Mouse (Mus musculus) adrenal gland, adult (tissue): ENCODE data around the gene Sdccag8.
A peak's percentile ranks its signal among the peaks of the same experiment; 100 is the strongest.

Source experiments
- DNase-seq, 2 experiments: peaks; one replicate each; pipeline ENCODE4 v3.0.0; 2022 to 2023; ENCODE audit warnings: low spot score in 1 of 2; ENCODE audit not compliant: inconsistent age in 2 of 2

Gene Sdccag8

GRCm38 (mm10) chr1:177007405-177007804 is 192.9 kb downstream of the Sdccag8 start:
- no peak for DNase-seq

- peak in 1 of 2 experiments; percentile 52 for DNase-seq
Observed at GRCm38 (mm10) chr1:177008777-177009176, 194.3 kb downstream of the Sdccag8 start.

- DNase-seq: no peak
Observed at GRCm38 (mm10) chr1:177010041-177010440, 195.6 kb downstream of the Sdccag8 start.

- DNase-seq: no peak
Observed at GRCm38 (mm10) chr1:177010607-177011302, 196.3 kb downstream of the Sdccag8 start.

- no peak for DNase-seq
Observed at GRCm38 (mm10) chr1:177011688-177012087, 197.2 kb downstream of the Sdccag8 start.

GRCm38 (mm10) chr1:177012774-177013173 is 198.3 kb downstream of the Sdccag8 start:
- DNase-seq: peak in 1 of 2 experiments; percentile 69

- no peak for DNase-seq
Observed at GRCm38 (mm10) chr1:177013313-177013712, 198.9 kb downstream of the Sdccag8 start.

GRCm38 (mm10) chr1:177013776-177014175 is 199.3 kb downstream of the Sdccag8 start:
- DNase-seq: peak in 1 of 2 experiments; percentile 63

GRCm38 (mm10) chr1:177014346-177014745 is 199.9 kb downstream of the Sdccag8 start:
- peak in 1 of 2 experiments; percentile 76 for DNase-seq

- DNase-seq: peak in 1 of 2 experiments; percentile 58
Observed at GRCm38 (mm10) chr1:177014921-177015439, 200.5 kb downstream of the Sdccag8 start.

- DNase-seq: no peak
Observed at GRCm38 (mm10) chr1:177015917-177016316, 201.5 kb downstream of the Sdccag8 start.

- no peak for DNase-seq
Observed at GRCm38 (mm10) chr1:177016729-177017128, 202.3 kb downstream of the Sdccag8 start.

GRCm38 (mm10) chr1:177018750-177019149 is 204.3 kb downstream of the Sdccag8 start:
- no peak for DNase-seq

- no peak for DNase-seq
Observed at GRCm38 (mm10) chr1:177019668-177020067, 205.2 kb downstream of the Sdccag8 start.

GRCm38 (mm10) chr1:177022751-177023150 is 208.3 kb downstream of the Sdccag8 start:
- no peak for DNase-seq

GRCm38 (mm10) chr1:177027706-177028105 is 213.2 kb downstream of the Sdccag8 start:
- DNase-seq: no peak

- DNase-seq: no peak
Observed at GRCm38 (mm10) chr1:177029032-177029431, 214.6 kb downstream of the Sdccag8 start.

GRCm38 (mm10) chr1:177030669-177031068 is 216.2 kb downstream of the Sdccag8 start:
- DNase-seq: no peak

- no peak for DNase-seq
Observed at GRCm38 (mm10) chr1:177031196-177031595, 216.7 kb downstream of the Sdccag8 start.

GRCm38 (mm10) chr1:177032233-177032632 is 217.8 kb downstream of the Sdccag8 start:
- DNase-seq: no peak

- no peak for DNase-seq
Observed at GRCm38 (mm10) chr1:177035460-177035859, 221.0 kb downstream of the Sdccag8 start.

GRCm38 (mm10) chr1:177038383-177038782 is 223.9 kb downstream of the Sdccag8 start:
- DNase-seq: no peak
